Mouse (Mus musculus) olfactory bulb, adult 2 months (tissue): ENCODE data around the gene Zfp867.

Experiments
- CTCF ChIP-seq: fragments of 200-500 bp; IDR thresholded peaks from 2 replicates; pipeline ENCODE4 v1.5.1; 2012; ENCODE audit warnings: low read depth, mild to moderate bottlenecking, low read length, moderate library complexity; ENCODE audit not compliant: insufficient read depth
- POLR2A ChIP-seq: fragments of 200-500 bp; IDR thresholded peaks from 2 replicates; pipeline ENCODE4 v1.6.1; 2012; ENCODE audit warnings: mild to moderate bottlenecking, low read depth, low read length, moderate library complexity; ENCODE audit not compliant: insufficient read depth

GRCm38 (mm10) chr11:59472326-59472677, at the start of gene Zfp867:
- TF ChIP-seq POLR2A (no peak), CTCF (no peak)
